ENCODE assay signal across 23 mouse cellular contexts in genomic region chr7:83994348-83994747, GRCm38 (mm10).
"Had no signal": no experiment of that assay in that cellular context is flagged by ENCODE, and none has a peak within 500 bp of the region (broad histone marks: within the 10 kb centered on the region; RNA-seq: fewer than 3 reads in every experiment).

No protein-coding gene starts in this region.

- H3K27ac ChIP-seq: heart, embryonic 10.5 days; hindbrain, embryonic 13.5 days; hindbrain, embryonic 15.5 days; hindbrain, postnatal 0 days; intestine, embryonic 15.5 days; layer of hippocampus, adult 2 months; limb, embryonic 13.5 days; limb, embryonic 15.5 days; liver, embryonic 12.5 days; liver, embryonic 14.5 days had no signal

- H3K4me2 ChIP-seq: heart, embryonic 12.5 days; hindbrain, embryonic 13.5 days; hindbrain, embryonic 15.5 days; intestine, embryonic 15.5 days; limb, embryonic 13.5 days; limb, embryonic 15.5 days; liver, embryonic 12.5 days had no signal

- H3K27me3 ChIP-seq: heart, embryonic 12.5 days; hindbrain, embryonic 13.5 days; hindbrain, embryonic 15.5 days; intestine, embryonic 15.5 days; limb, embryonic 13.5 days; limb, embryonic 15.5 days; liver, embryonic 12.5 days had no signal

- H3K4me1 ChIP-seq: heart, embryonic 10.5 days; heart, embryonic 12.5 days; hindbrain, embryonic 13.5 days; hindbrain, embryonic 15.5 days; intestine, embryonic 15.5 days; limb, embryonic 13.5 days; limb, embryonic 15.5 days had no signal

- H3K9me3 ChIP-seq: heart, embryonic 10.5 days; heart, embryonic 12.5 days; hindbrain, embryonic 13.5 days; hindbrain, embryonic 15.5 days; intestine, embryonic 15.5 days; limb, embryonic 13.5 days; limb, embryonic 15.5 days; liver, embryonic 12.5 days had no signal

- DNase-seq: gastrocnemius, postnatal 14 days; gastrocnemius, postnatal 36 days; heart, adult 18-20 months; heart, postnatal 10 days; kidney, adult 18-20 months; kidney, adult 8-10 months; kidney, postnatal 10 days; kidney, postnatal 25 days; kidney, postnatal 4 days; left cerebral cortex, postnatal 4 days; lung, adult 18-20 months had no signal

- H3K4me3 ChIP-seq: heart, embryonic 10.5 days; heart, embryonic 12.5 days; hindbrain, embryonic 13.5 days; hindbrain, embryonic 15.5 days; intestine, embryonic 15.5 days; layer of hippocampus, adult 2 months; limb, embryonic 13.5 days; limb, embryonic 15.5 days; liver, embryonic 12.5 days had no signal

- ATAC-seq: hindbrain, postnatal 0 days; intestine, embryonic 15.5 days; intestine, postnatal 0 days; liver, embryonic 12.5 days had no signal

- H3K9ac ChIP-seq: heart, embryonic 12.5 days; hindbrain, embryonic 13.5 days; hindbrain, embryonic 15.5 days; intestine, embryonic 15.5 days; limb, embryonic 13.5 days; limb, embryonic 15.5 days; liver, embryonic 12.5 days; liver, embryonic 14.5 days had no signal

- H3K36me3 ChIP-seq: heart, embryonic 10.5 days; heart, embryonic 12.5 days; hindbrain, embryonic 13.5 days; hindbrain, embryonic 15.5 days; intestine, embryonic 15.5 days; limb, embryonic 13.5 days; limb, embryonic 15.5 days; liver, embryonic 12.5 days had no signal
